Mouse (Mus musculus) NIH3T3 (cell line): ENCODE results near the gene Hmx2.

Experiments used
- DNase-seq: peaks from one replicate; pipeline ENCODE4 v3.0.0-alpha.2; 2012; ENCODE audit warnings: low read depth

Hmx2 gene

DNA sequence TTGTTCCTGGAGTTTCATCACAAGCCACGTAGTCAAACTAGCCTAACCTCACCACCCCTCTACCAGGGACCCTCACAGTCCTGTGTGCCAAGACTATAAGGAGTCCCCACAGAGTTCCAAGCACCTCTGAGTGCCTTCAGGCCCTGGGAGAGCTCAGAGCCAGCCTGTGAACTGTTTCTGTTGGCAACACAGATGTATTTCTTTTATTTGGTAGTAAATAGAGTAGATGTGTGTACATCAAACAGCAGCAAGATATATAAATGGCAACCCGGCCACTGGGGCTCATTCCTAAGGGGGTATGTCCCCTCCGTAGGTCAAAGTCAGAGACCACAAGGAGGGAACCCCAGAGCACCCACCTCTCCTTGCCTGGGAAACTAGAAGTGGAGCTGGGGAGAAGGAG lies at the start of gene Hmx2:
Hmx2 (plus strand) TSS at position 301 of the 400 bp plus-strand sequence.
- no peak for DNase-seq

DNA sequence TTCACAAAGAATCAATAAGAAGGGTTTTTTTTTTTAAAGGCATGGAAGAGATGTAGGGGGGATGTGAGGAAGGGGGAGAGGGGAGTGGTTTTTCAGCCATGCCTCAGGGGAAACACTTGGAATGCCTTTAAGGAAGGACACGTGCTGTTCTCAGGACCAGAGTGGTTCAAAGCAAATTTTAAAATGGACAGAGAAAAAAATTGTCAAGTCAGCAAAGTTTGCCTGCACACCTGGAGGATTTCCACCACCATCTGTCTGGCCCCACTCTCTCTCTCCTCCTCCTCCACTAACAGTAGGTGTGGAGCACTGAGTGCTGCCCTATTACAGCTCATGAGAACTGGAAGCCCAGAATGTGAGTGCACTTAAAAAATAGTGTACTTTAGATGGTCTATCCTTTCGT lies 44.8 kb upstream of the Hmx2 start:
- no peak for DNase-seq

DNA sequence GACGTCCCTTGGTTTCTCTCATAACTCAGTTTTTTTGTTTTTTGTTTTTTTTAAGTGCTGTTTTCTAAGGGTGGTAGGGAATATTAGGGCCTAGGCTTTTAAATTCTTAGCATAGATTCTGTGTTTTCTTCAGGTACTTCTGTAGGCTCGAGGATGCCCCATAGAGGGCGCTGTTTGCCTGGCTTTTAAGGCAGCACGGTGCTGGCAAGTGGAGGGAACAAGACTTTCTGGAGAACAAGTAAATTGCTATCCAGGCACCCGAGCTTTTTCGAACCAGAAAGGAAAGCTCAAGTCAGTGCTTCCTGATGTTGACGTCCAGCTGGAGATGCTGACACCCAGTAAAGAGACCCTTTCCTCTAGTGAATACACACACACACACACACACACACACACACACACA lies 8.6 kb upstream of the Hmx2 start:
- DNase-seq = peak; percentile 87

DNA sequence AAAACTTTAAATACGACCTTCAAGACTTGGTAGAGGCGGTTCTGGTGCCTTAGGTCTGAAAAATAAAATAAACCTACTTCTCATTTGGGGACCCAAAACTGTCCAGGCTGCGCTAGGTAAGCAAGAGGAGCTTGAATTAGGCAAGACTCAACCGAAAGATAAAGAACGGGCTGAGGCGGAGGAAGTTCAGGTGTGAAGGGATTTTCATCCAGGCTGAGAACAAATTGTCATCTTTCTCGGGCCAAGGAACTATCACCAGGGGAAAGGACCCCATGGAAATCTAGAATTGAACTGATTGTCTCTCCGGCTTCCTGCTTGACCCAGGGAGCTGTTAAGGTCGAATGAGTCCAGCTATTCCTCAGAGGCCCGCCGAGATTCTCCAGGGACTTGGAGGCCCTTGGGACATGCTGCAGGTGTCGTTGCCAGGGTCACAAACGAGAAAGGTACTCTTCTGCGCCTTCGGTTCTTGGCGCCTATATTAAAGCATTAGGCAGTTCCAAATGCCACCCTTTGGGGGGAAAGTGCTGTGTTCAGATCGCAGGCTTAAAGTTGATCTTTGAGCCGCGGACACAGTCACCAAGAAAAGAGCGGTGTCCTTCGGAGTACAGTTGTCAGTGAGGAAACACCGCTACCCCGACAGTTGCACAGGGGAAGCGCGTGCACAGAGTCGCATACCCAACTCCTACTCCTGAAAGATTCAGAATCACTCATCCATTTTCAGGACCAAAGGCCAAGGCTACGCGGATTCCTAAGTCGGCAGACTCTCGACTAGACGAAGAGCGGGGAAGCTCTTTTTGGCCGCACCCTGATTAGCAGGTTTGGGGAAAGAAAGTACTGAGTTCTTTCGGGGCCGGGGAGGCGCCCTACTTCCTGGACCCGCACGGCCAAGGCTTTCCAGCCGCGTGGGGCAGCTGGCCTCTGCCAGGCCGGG lies 7.1 kb upstream of the Hmx2 start:
- no peak for DNase-seq

DNA sequence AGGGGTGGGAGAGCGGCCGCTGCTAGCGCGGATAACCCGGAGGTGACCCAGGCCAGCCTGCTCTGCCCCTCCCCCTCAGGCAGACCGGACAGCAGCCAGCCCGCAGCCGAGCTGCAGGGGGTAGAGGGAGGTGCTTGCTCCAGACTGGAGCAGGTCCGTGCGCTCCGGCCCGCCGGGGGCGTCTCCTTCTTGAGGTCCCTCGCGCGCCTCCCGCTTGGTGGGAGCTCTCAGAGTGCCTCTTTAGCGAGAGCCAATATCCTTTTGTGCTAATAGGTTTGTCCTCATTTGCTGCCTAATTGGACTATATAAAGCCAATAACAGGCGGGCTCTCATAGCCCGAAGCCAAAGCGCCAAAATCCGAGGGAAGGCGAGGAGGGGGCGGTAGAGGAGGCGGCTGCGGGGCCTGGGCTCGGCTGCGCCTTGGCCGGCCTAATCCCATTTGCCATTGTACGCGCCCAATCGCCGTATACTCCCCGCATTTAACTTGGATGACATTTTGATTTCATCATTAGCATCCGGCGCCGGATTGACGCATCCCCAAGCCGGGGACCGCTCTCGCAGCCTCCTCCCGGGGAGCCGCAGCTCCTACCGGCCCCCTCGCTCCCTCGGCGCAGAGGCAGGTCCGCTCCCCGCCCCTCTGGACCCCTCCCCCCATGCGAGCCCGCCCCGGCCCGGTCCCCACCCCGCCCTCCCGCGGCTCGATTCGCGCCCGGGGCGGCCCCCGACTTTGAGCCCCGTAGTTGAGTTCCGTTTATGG lies 6.3 kb upstream of the Hmx2 start, which contains the start of gene Hmx3:
Hmx3 (plus strand) TSS at position 753 of the 757 bp plus-strand sequence.
- DNase-seq = no peak

DNA sequence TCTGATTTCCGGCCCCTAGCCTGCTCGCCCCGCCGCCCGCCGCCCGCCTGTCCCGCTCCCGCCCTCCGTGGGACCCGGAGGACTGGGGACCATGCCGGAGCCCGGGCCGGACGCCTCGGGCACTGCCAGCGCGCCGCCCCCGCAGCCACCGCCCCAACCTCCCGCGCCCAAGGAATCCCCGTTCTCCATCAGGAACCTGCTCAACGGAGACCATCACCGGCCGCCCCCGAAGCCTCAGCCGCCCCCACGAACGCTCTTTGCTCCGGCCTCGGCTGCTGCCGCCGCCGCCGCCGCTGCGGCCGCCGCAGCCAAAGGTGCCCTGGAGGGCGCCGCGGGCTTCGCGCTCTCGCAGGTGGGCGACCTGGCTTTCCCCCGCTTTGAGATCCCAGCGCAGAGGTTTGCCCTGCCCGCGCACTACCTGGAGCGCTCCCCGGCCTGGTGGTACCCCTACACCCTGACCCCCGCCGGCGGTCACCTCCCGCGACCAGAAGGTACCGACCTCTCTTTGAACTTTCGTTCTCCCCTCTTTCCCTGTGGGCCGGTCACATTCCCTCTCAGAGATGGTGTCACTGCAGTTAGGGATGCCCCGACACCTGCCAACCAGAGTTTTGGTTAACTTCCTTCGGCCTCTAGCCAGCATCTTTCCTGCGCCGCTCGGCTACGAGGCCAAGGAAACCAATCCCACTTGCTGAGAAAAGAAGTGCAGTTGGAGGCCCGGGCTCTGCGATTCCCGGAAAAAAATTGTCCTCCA lies 5.5 kb upstream of the Hmx2 start:
- no peak for DNase-seq

DNA sequence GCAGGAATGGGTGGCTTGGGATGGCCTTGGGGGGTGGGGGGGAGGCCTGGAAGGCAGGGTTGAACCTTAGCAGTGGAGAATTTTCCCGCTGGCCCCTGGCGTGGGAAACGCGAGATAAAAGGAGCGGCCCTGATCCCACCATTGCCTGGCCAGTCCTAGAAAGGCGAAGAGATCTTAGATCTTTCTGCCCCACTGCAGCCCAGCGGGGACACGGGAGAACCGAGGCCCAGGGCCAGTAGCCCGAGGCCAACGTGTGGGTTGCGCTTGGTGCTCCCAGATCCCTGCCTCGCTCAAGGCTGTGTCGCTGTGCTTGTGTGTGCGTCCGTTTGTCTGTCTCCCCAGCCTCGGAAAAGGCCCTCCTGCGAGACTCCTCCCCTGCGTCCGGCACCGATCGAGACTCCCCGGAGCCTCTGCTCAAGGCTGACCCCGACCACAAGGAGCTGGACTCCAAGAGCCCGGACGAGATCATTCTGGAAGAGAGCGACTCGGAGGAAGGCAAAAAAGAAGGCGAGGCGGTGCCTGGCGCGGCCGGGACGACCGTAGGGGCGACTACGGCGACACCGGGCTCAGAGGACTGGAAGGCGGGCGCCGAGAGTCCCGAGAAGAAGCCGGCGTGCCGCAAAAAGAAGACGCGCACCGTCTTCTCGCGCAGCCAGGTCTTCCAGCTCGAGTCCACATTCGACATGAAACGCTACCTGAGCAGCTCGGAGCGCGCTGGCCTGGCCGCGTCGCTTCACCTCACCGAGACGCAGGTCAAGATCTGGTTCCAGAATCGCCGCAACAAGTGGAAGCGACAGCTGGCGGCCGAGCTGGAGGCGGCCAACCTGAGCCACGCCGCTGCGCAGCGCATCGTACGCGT lies 4.7 kb upstream of the Hmx2 start:
- no peak for DNase-seq

DNA sequence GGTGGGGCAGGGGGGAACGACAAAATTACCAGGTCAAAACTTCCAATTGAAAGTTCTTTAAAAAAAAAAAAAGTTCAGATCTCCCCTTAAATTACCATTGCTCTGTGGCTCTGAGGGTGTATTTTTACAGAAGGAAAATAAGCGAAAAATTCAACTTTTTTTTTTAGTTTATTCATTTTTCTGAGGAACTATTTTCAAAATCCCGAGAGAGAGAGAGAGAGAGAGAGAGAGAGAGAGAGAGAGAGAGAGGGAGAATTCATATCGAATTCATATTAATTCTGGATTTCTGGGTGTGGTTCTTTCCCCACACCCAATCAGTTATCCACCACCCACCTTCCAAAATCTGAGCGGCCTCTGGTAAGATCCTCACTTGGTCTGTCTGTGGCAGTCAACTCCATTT lies 3.7 kb upstream of the Hmx2 start:
- DNase-seq = no peak

DNA sequence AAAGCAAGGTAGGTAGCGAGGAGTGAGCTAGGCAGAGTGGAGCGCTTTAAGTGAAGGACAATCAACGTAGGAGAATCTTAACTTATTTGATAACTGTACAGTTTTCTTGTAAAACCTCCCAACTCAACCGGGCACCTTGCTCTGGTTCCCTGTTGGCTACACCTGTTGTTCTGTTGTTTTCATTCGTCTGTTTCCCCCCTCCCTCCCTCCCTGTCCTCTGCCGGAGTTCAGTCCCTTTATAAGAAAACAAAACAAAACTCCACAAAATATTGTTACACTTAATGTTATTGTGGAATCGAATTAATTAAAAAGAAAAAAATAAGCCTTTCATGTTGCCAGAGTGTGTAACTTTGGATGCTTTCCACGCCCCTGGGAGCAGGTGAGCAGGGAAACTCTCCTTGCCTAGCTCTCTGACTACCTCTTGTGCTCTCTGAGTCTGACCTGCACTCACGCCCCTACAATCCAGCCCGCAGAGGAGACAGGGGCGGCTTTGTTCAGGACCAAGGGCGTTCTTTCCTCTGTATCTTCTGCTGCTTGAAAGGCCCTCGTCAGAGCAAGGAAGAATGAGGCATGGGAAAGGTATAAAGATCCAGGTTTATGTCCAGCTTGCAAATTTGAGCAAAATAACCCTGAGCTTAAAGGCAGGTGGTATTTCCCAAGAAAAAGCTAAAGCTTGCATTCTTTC lies 2.7 kb upstream of the Hmx2 start:
- DNase-seq = no peak

DNA sequence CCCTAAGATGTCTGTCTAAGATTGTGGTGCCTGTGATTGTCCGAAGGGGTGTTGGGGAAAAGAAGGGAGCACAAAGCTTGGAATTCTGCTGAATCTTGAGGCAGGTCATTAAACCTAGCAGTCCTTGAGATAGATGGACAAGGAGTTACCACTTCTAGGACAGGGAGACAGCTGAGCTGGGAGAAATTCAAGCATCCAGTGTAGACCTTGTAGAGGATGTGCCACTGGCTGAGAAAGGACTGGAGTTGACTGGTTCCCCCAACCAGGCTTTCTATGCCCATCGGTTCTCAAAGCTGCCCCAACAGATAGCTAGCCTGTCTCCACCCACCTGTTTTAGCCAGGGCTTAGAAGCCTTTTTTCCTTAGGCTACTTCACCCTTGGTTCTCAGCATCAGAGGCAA lies 2.1 kb upstream of the Hmx2 start:
- no peak for DNase-seq

DNA sequence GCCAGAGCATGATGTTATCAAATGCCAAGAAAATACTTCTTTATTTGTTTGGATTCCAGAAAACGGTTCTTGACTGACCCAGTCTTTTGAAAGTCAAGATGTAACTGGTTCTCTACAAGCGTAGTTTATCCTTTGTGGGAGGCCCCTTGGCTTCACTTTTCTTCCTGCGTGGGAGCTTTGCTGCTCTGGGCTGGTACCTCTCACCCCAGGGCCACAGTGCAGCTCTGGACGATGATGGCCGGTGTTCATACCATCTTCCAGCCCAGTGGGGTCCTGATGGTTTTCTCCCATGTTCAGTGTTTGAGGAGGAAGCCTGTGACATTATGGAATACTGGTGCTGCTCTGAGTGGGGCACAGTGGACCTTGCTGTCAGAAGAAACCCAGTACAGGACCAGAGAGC lies 1.1 kb upstream of the Hmx2 start:
- no peak for DNase-seq

DNA sequence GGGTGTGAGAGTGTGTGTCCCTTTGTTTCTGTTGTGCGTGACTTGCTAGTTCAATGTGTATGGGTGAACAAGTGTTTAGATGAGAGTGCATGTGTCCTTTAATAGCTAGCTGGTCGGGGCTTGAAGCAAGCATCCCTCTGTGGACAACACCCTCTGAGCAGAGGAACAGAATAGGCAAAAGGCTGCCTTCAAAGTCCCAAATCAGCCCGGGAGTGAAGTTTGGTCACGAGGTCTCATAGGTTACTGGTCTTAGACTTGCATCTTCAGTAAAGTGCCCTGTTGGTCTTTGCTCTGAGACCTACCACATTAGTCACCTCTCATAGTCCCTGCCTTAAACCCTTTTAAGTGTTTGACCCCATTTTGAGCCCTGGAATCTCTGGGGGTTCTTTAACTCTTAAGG lies 2.9 kb downstream of the Hmx2 start:
- no peak for DNase-seq

DNA sequence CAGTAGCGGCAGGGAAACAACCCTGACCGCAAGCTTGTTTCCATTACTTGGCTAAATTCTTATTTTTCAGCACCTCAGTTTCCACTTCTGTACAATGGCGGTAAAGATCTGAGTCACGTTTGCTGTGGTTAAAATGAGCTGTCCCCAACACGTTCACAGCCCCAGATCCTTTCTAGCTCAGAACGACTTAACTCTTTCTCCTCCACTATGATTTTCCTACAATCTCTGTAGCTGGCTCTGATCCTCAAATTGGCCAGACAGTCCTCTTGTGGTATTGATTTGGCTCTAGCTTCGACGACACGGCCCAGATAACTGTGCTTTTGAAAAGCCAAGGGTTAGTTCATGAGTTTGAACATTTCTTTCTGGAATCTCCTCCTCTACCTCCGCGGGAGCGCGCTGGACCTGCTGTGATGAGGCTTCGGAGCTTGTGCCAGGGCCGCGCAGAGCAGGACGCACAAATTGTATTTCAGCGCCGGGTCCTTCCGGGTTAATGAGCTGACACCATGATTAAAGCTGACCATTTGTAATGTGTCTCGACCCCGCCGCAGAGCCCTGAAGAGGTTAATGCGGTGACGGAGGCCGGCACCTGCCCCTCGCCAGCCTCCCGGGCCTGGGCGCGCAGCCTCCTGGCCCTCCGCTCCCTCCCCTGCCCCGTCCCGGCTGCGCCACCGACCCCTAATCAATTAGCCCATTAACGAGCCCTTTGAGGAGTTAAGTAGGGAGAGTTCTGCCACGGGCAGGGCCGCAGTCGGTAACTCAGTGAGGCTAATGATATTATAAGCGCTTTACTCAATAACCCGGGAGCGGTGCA lies 3.6 kb downstream of the Hmx2 start:
- no peak for DNase-seq

DNA sequence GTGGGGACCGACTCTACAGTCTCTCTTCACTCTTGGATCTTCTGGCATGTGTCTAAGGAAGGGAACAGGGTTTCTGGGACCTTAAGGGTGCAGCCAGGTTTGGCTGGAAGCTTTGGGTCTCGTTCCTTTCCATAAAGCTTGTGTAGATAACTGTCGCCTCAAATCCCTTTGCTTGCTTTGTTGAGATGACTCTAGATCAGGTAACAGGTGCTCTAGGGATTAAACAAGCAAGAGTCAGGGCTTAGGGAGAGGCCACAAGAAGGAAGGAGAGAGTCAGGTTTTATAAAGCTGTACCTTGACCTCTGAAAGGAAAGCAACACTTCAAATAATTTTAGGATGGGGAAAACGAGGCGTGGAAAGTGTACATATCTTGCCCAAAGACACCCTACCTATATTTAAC lies 4.2 kb downstream of the Hmx2 start:
- DNase-seq = no peak

DNA sequence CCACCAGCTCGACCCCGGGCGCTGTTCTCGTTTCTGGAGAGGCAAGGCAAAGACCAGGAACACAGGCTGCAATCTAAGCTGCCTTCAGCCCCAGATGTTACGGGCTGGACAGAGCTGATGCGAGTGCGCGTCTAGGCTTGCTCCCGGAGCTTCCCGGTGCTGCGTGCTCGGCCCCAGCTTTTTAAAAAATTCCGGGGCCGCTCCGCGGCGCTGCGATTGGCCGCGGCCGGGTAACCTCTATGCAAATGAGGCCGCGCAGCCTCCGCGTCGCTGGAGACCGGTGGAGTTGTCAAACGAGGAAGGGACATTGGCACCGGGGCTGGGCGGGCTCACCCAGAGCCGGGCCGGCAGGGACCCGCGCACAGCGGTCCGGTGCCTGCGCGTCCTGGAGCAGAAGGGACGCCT lies 5.2 kb downstream of the Hmx2 start:
- peak; percentile 43 for DNase-seq

DNA sequence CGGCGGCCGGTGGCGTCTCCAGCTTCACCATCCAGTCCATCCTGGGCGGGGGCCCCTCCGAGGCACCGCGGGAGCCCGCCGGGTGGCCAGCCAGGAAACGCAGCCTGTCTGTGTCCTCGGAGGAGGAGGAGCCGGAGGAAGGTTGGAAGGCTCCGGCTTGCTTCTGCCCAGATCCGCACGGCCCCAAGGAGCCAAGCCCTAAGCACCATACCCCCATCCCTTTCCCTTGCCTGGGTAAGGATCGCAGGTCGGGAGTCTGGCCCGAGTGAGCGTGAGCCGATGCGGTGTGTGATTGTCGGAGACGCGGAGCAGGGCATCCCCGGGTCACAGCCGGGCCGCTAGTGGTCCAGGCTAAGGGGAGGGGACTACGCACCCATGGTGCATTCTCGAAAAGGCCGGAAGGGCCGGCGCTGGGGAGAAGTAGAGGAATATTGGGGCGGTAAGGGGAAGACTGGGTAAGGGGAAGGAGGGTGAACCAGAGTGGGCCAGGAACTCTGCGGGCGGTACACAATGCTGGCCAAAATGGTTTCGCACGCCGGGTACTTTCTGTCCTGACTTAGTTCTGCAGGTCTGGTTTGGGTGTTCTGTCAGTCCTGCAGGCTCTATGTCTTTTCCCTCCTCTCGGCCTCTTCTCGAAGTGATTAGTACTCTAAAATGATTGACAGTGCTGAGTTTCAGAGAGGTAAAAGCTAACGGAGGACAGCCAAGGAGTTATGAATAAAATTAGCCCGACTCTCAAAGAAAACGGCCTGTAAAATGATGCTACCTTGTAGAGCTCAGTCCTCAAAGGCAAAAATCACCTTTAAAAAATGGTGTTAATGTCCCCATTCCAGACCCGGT lies 6.0 kb downstream of the Hmx2 start:
- DNase-seq = no peak

DNA sequence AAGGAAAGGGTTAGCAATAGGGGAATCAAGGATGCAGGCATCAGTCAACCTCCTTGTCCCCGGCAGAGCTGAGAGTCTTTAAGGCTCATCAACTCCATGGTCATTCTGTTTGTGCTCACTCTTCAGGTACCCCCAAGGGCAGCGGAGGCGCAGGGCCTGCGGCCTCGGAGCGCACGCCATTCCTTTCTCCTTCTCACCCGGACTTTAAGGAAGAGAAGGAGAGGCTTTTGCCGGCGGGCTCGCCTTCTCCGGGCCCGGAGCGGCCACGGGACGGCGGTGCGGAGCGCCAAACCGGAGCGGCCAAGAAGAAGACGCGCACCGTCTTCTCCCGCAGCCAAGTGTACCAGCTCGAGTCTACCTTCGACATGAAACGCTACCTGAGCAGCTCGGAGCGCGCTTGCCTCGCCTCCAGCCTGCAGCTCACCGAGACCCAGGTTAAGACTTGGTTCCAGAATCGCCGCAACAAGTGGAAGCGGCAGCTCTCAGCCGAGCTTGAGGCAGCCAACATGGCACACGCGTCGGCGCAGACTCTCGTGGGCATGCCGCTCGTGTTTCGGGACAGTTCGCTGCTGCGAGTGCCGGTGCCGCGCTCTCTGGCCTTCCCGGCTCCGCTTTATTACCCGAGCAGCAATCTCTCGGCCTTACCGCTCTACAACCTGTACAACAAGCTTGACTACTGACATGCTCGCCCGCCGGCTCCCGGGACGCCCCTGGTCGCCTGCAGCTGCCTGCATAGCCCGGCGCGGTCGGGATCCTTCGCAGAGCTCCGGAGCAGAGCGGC lies 6.9 kb downstream of the Hmx2 start:
- no peak for DNase-seq

DNA sequence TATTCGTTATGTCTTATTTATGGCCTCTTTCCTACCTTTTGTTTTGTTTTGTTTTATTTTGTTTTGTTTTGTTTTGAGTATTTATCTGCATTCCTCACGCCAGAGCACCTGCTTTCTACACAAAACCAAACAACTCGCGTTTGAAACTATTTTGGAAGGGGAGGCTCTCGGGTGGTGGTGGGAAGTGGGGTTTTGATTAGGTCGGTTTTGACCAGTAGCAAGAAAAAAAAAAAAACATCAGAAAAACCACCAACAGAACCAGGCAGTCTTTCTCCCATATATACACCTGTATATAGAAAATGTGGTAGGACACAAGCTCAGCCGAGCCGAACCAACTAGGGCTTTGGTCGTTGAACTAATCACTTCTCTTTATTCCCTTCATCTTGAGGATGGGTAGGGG lies 7.5 kb downstream of the Hmx2 start:
- no peak for DNase-seq
